Mouse (Mus musculus) CH12.LX (cell line): ENCODE results near the gene Procr. TPM values are rescaled to one million over a fixed set of nuclear protein-coding genes. Genes with fewer than 3 reads are reported as not detected.

Experiments
- DNase-seq: peaks from one replicate; pipeline ENCODE4 v3.0.0-alpha.2; 2013; ENCODE audit errors: extremely low read depth
- H3K27ac ChIP-seq: 2 replicates; pipeline ENCODE4 v1.5.1; 2012; ENCODE audit warnings: low read depth, mild to moderate bottlenecking, control low read depth, moderate library complexity; ENCODE audit not compliant: insufficient read depth
- H3K27me3 ChIP-seq: replicated peaks from 2 replicates; pipeline ENCODE3; 2012; ENCODE audit warnings: inconsistent platforms
- H3K36me3 ChIP-seq, 2 experiments: replicated peaks in 1 of 2; 2 replicates each; pipeline versions ENCODE3 to v1.6.1; 2012; ENCODE audit warnings: inconsistent platforms in 1 of 2, low read length in 1 of 2, mild to moderate bottlenecking in 1 of 2, mixed read lengths in 1 of 2, moderate library complexity in 1 of 2; ENCODE audit not compliant: control insufficient read depth in 1 of 2, insufficient read depth in 1 of 2
- H3K4me1 ChIP-seq, 2 experiments: 2 replicates each; pipeline ENCODE4 v1.6.1; 2012; ENCODE audit warnings: inconsistent platforms in 1 of 2, moderate library complexity in 1 of 2; ENCODE audit not compliant: insufficient read depth in 2 of 2, control insufficient read depth in 1 of 2
- H3K4me2 ChIP-seq: 2 replicates; pipeline ENCODE4 v1.6.1; 2012; ENCODE audit warnings: low read depth, mild to moderate bottlenecking, control low read depth; ENCODE audit not compliant: poor library complexity, insufficient read depth, severe bottlenecking
- H3K4me3 ChIP-seq, 3 experiments: fragments of 150-350 bp in 1 of 3; sonication (generic) in 1 of 3; replicated peaks in 1 of 3; 2 replicates each; pipeline versions ENCODE3 to v1.5.1; 2011 to 2012; ENCODE audit warnings: low read depth in 2 of 3, low read length in 2 of 3, mild to moderate bottlenecking in 2 of 3, moderate library complexity in 2 of 3, control low read depth in 1 of 3, improper control_type of control experiment in 1 of 3, inconsistent platforms in 1 of 3, mixed read lengths in 1 of 3; ENCODE audit not compliant: poor library complexity in 1 of 3
- H3K79me2 ChIP-seq: replicated peaks from 2 replicates; pipeline ENCODE4 v1.6.1; 2012; ENCODE audit warnings: mild to moderate bottlenecking, moderate library complexity; ENCODE audit not compliant: control insufficient read depth, poor library complexity, insufficient read depth, severe bottlenecking; ENCODE audit errors: extremely low read depth
- H3K9ac ChIP-seq: 2 replicates; pipeline ENCODE4 v1.6.1; 2012; ENCODE audit warnings: low read depth, mild to moderate bottlenecking, control low read depth, moderate library complexity; ENCODE audit not compliant: insufficient read depth
- H3K9me3 ChIP-seq: replicated peaks from 2 replicates; pipeline ENCODE3; 2012; ENCODE audit warnings: low read length, inconsistent platforms, mixed read lengths
- BHLHE40 ChIP-seq: IDR thresholded peaks from 2 replicates; pipeline ENCODE4 v1.6.1; 2011; ENCODE audit warnings: mild to moderate bottlenecking, low read depth, low read length, improper control_type of control experiment
- CHD1 ChIP-seq: IDR thresholded peaks from 2 replicates; pipeline ENCODE4 v1.6.1; 2012; ENCODE audit warnings: low read depth, low read length, improper control_type of control experiment, inconsistent platforms
- CHD2 ChIP-seq: IDR thresholded peaks from 2 replicates; pipeline ENCODE4 v1.6.1; 2011; ENCODE audit warnings: low read length, improper control_type of control experiment
- E2F4 ChIP-seq: IDR thresholded peaks from 2 replicates; pipeline ENCODE4 v1.6.1; 2011; ENCODE audit warnings: low read depth, low read length, improper control_type of control experiment; ENCODE audit not compliant: insufficient replicate concordance
- EP300 ChIP-seq: IDR thresholded peaks from 2 replicates; pipeline ENCODE4 v1.6.1; 2011; ENCODE audit warnings: low read length, improper control_type of control experiment
- ETS1 ChIP-seq: conservative IDR thresholded peaks from 2 replicates; pipeline ENCODE4 v1.6.1; 2012; ENCODE audit warnings: low read depth, mild to moderate bottlenecking, inconsistent platforms, low read length, improper control_type of control experiment, moderate library complexity
- HCFC1 ChIP-seq: IDR thresholded peaks from 2 replicates; pipeline ENCODE4 v1.6.1; 2012; ENCODE audit warnings: low read depth, mild to moderate bottlenecking, inconsistent platforms, low read length, improper control_type of control experiment
- IRF4 ChIP-seq: IDR thresholded peaks from 2 replicates; pipeline ENCODE4 v1.6.1; 2014; ENCODE audit warnings: low read depth, mild to moderate bottlenecking, inconsistent platforms, low read length, improper control_type of control experiment
- KAT2A ChIP-seq: IDR thresholded peaks from 2 replicates; pipeline ENCODE4 v1.6.1; 2012; ENCODE audit warnings: low read length, improper control_type of control experiment, inconsistent platforms; ENCODE audit not compliant: insufficient replicate concordance
- MAFK ChIP-seq: IDR thresholded peaks from 2 replicates; pipeline ENCODE4 v1.6.1; 2011; ENCODE audit warnings: low read length, improper control_type of control experiment; ENCODE audit not compliant: insufficient replicate concordance
- MAX ChIP-seq: IDR thresholded peaks from 2 replicates; pipeline ENCODE4 v1.6.1; 2011; ENCODE audit warnings: low read length, improper control_type of control experiment
- MEF2A ChIP-seq: IDR thresholded peaks from 2 replicates; pipeline ENCODE4 v1.6.1; 2014; ENCODE audit warnings: low read depth, mild to moderate bottlenecking, inconsistent platforms, low read length, improper control_type of control experiment, borderline replicate concordance
- MXI1 ChIP-seq: IDR thresholded peaks from 2 replicates; pipeline ENCODE4 v1.6.1; 2011; ENCODE audit warnings: mild to moderate bottlenecking, low read depth, low read length, improper control_type of control experiment
- NELFE ChIP-seq: IDR thresholded peaks from 2 replicates; pipeline ENCODE4 v1.6.1; 2011; ENCODE audit warnings: low read depth, low read length, improper control_type of control experiment
- POLR2A ChIP-seq: IDR thresholded peaks from 2 replicates; pipeline ENCODE4 v1.6.1; 2011; ENCODE audit warnings: low read depth, mild to moderate bottlenecking, improper control_type of control experiment, low read length
- RAD21 ChIP-seq: IDR thresholded peaks from 2 replicates; pipeline ENCODE4 v1.6.1; 2011; ENCODE audit warnings: low read depth, mild to moderate bottlenecking, low read length, improper control_type of control experiment, moderate library complexity
- RCOR1 ChIP-seq: conservative IDR thresholded peaks from 2 replicates; pipeline ENCODE4 v1.6.1; 2012; ENCODE audit warnings: low read depth, mild to moderate bottlenecking, inconsistent platforms, low read length, improper control_type of control experiment
- SMC3 ChIP-seq: IDR thresholded peaks from 2 replicates; pipeline ENCODE4 v1.6.1; 2011; ENCODE audit warnings: low read depth, low read length, improper control_type of control experiment
- TBP ChIP-seq: conservative IDR thresholded peaks from 2 replicates; pipeline ENCODE4 v1.6.1; 2011; ENCODE audit warnings: low read depth, low read length, improper control_type of control experiment
- UBTF ChIP-seq: IDR thresholded peaks from 2 replicates; pipeline ENCODE4 v1.6.1; 2012; ENCODE audit warnings: low read depth, mild to moderate bottlenecking, inconsistent platforms, low read length, improper control_type of control experiment, moderate library complexity
- ZKSCAN1 ChIP-seq: IDR thresholded peaks from 2 replicates; pipeline ENCODE4 v1.6.1; 2012; ENCODE audit warnings: low read depth, inconsistent platforms, low read length, improper control_type of control experiment, borderline replicate concordance
- ZMIZ1 ChIP-seq: IDR thresholded peaks from 2 replicates; pipeline ENCODE4 v1.6.1; 2012; ENCODE audit warnings: low read depth, mild to moderate bottlenecking, inconsistent platforms, low read length, improper control_type of control experiment
- dilution Hi-C: fragments of 300-500 bp; cut with MboI; formaldehyde crosslinking; loops from 2 replicates; pipeline ENCODE4 v1.14.3; 2020; ENCODE audit warnings: low sequenced_read_pairs; ENCODE audit not compliant: extremely low pct_unique_long_range_greater_than_20kb, extremely low pct_ligation_motif_present
- in situ Hi-C: fragments of 300-500 bp; cut with MboI; formaldehyde crosslinking; loops from 3 replicates; pipeline ENCODE4 v1.14.3; 2019; ENCODE audit warnings: low sequenced_read_pairs, low pct_ligation_motif_present, low pct_unique_long_range_greater_than_20kb, mixed read lengths
- polyA plus RNA-seq: library from polyadenylated mRNA; unstranded; fragments of >175 nt; gene quantifications from 2 replicates; pipeline ENCODE4 v1.2.1, GENCODE M21; 2012; ENCODE audit warnings: low read depth; ENCODE audit not compliant: insufficient read length
- total RNA-seq, 2 experiments: library from RNA; depleted of rRNA; stranded (reverse); fragments of 300-350 nt in 1 of 2; fragments of >200 nt in 1 of 2; gene quantifications; 2 replicates each; pipeline ENCODE4 v1.2.3; 2012 to 2014

The Procr gene
- total and polyA plus RNA-seq, 3 experiments, result 0.14 to 2.8 TPM; not detected in 1

- DNase-seq, result no peak
- in situ Hi-C loops, result no loop called here
- H3K9me3 ChIP-seq, result no peaks in the 10 kb centered on the region
- dilution Hi-C loops, result no loop called here
- TF ChIP-seq CHD1, result no peak
- no peak for TF ChIP-seq IRF4
- no peak for TF ChIP-seq MXI1
- TF ChIP-seq UBTF, result no peak
- TF ChIP-seq E2F4, result no peak
- no peak for TF ChIP-seq POLR2A
- no peak for TF ChIP-seq RAD21
- TF ChIP-seq CHD2, result no peak
- TF ChIP-seq BHLHE40, result no peak
- no peak overlapping the region for H3K9ac ChIP-seq
- H3K4me2 ChIP-seq, result no peak overlapping the region
- H3K27me3 ChIP-seq, result no peaks in the 10 kb centered on the region
- H3K4me3 ChIP-seq, result no peak overlapping the region
- H3K27ac ChIP-seq, result no peak overlapping the region
- peaks cover 7 to 9% of the 10 kb centered on the region in 2 experiments for H3K4me1 ChIP-seq
- no peaks in the 10 kb centered on the region for H3K36me3 ChIP-seq
- H3K79me2 ChIP-seq, result no peaks in the 10 kb centered on the region
Measured at GRCm38 (mm10) chr2:155745487-155745886, 5.4 kb upstream of the Procr start.

- H3K4me2 ChIP-seq, result peak overlapping the region; percentile 85
- TF ChIP-seq NELFE (no peak), MAFK (0 out of 2 replicates have a peak, but pooled peaks have one; percentile 36), ZMIZ1 (no peak), ETS1 (peak; percentile 54), IRF4 (peak; percentile 48; the same call in 1 of the 2 replicates), ZKSCAN1 (no peak), EP300 (peak; percentile 46), BHLHE40 (peak; percentile 47), RCOR1 (no peak), KAT2A (no peak), MAX (peak; percentile 87), HCFC1 (0 out of 2 replicates have a peak, but pooled peaks have one; percentile 13), MXI1 (no peak), SMC3 (no peak), MEF2A (peak; percentile 64; the same call in 1 of the 2 replicates), TBP (no peak), RAD21 (no peak)
- peaks cover 3 to 9% of the 10 kb centered on the region in 2 experiments for H3K4me1 ChIP-seq
- H3K36me3 ChIP-seq, result no peaks in the 10 kb centered on the region
- H3K9ac ChIP-seq, result no peak overlapping the region
- dilution Hi-C loops, result no loop called here
- no peak overlapping the region for H3K4me3 ChIP-seq
- in situ Hi-C loops, result no loop called here
- DNase-seq, result peak; percentile 67
- H3K79me2 ChIP-seq, result no peaks in the 10 kb centered on the region
- no peaks in the 10 kb centered on the region for H3K9me3 ChIP-seq
- no peak overlapping the region for H3K27ac ChIP-seq
- no peaks in the 10 kb centered on the region for H3K27me3 ChIP-seq
Measured at GRCm38 (mm10) chr2:155749394-155749793, 1.5 kb upstream of the Procr start.
